Mouse (Mus musculus): ENCODE data around the gene Fam129b.

Fam129b gene

DNA sequence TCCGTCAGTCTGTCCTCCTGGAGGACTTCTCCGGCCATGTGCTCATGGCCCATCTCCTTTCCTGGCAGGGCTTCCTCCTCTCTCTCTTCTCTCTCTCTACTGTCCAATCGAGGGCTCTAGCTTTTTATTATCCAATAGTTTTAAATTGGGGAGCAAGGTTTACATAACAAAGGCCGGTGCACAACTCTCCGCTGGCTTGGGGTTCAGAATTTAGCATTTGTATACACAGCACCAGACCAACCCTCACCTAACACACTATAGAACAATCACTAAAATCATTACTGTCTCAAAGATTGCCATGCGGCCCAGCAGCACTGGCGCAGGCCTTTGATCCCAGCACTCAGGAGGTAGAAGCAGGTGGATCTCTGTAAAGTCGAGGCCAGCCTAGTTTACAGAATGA lies 15.1 kb upstream of the Fam129b start:
- no peak for DNase-seq

DNA sequence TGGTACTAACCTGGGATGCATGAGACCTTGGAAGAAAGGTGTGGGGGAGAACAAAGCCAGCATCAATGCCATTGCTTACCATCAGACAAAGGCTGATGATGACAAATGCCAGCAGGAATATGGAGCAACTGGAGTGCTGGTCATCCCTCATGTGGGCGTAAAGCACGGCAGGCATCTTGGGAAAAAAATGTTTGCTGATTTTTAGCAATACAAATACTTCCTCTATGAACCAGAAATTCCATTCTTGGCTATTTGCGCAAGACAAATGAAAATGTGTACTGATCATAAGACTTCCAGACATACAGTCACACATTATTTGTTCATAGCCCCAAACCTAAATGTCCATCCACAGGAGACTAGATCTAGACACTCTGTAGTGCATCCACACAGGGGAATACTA lies 12.6 kb upstream of the Fam129b start:
- DNase-seq = no peak

DNA sequence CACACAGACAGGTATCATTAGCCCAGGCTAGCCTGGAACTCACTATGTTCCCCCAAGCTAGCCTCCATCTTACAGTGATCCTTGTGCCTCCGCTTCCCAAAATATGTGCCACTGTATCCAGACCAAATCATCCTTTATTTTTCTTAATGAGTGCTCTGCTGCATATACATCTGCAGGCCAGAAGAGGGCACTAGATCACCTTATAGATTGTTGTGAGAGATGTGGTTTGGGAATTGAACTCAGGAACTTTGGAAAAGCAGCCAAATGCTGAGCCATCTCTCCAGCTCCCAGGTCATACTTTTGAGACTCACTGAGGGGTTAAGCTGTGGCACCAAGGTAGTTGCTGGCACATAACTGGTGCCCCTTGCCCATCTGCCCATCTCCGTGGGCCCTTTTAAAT lies 11.2 kb upstream of the Fam129b start:
- no peak for DNase-seq

DNA sequence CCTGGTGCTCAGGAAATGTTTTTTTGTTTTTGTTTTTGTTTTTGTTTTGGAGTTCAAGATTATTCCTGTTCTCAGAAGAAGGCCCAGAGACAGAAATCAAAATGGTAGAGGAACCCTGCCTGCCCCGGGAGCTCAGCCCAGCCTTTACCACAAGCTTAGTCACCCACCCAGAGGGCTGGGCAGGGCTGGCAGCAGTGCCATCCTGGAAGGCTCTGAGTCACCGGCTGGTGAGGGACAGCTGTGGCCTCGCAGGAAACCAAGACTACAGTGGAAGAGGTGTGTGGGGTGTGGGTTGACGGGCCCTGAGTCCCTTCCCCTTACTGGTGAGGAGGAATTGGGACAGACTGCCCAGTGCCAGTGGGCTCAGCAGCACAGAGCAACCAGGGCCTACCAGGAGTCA lies 8.6 kb upstream of the Fam129b start:
- DNase-seq = no peak

DNA sequence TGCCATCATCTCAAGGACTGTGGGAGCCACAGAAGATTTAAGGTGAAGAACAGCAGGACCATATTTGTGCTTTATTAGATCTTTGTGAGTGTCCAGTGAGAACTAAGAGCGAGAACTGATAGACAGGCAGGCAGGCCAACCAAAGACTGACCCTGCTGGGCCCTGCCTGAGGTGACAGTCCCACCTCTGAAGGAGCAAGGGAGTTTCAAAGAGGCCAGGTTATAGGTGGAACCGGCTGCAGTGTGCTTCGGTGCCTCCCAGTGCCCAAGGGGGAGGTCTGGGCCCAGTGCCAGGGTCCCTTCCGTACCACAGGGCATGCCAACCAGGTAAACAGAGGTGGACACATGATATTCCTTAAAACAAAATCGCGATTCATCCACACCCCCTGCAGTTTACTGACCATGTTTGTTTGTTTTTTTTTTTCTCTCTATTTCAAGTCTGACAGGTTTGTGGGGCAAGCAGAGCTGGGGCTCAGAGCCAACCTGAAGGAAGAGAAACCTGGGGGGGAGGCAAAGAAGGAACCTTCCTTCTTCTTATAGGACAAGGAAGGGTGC lies 6.1 kb upstream of the Fam129b start:
- DNase-seq = no peak

DNA sequence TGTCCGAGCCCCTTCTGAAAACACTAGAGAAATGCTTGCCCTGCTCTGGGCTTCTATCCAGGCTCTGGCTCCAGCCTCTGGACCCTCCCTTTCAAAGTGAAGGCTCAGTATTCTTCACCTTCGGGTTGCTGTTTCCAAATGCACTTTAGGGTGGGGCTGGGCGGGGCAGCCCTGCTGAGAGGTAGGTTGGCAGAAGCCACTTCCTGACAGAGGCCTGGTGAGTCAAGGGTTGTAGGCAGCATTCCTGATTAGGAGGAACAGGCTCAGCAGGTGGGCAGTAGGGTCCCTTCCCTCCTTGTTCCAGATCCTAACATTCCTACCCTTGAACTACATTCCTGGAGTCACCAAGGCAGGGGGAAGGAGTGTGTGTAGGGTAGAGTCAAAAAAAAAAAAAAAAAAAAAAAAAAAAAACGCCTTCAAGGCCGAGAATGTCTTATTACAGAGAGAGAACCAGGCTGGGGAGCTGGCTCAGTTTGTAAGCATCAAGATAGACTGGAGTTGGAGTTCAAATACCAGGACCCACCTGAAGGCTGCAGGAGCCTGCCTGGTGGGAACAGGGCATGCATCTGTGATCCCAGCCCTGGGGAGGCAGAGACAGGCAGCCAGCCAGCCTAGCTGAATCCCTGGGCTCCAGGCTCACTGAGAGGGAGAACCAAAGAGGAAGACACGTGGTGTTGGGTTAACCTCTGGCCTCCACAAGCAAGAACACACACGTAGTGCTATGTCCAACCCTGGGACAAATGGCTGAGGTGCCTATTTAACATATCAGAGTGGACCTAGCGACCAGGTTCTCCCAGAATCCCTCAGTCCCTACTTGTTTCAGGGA lies 5.4 kb upstream of the Fam129b start:
- no peak for DNase-seq

DNA sequence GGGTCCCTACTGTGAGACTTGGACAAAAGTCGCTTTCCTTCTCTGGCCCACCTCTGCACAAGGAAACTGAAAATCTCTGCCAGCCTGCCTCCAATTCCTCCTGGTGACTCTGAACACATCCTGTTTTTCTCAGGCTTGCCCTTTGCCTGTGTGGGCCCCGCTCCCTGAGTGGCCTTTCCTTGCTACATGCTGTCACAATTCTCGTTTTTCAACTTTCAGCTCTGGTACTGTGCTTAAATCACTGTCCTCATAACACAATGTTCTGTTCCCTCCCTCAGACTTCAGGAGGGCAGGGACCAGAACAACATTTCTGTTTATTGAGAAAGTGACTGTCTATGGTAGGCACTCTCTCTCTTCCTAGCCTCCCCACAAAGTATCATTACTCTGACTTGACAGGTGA lies 1.8 kb upstream of the Fam129b start:
- DNase-seq = no peak

DNA sequence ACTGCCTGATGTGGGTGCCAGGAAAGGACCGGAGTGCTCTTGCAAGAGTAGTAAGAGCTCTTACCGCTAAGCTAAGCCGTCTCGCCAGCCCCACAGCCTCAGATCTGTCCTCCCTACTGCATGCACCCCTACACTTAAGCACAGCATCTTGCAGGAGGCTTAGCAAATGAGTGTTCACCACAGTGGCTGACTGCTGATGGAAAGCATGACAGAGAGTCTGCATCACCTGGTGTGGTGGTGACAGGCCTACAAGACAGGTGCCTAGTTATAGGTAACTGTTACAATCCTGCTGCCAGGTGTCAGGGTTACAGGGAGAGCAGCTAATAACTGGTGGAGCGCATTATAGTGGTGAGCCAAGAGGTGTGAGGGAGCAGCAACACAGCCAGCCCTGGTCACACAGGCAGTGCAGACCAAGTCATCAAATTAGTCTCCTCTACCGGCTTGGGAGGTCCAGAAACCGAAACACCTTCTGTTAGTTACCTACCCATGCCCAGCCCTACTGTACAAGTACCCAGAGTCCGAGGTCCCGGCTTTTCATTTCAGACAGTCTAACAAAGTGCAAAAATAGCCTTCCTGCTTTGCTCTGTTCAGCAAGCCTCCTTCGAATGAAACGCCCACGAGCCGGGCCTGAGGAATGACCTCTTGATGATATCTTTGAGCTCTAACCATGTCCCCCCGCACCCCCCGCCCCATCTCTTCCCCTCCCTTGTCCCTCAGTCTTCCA lies 801 bp upstream of the Fam129b start:
- DNase-seq = no peak

DNA sequence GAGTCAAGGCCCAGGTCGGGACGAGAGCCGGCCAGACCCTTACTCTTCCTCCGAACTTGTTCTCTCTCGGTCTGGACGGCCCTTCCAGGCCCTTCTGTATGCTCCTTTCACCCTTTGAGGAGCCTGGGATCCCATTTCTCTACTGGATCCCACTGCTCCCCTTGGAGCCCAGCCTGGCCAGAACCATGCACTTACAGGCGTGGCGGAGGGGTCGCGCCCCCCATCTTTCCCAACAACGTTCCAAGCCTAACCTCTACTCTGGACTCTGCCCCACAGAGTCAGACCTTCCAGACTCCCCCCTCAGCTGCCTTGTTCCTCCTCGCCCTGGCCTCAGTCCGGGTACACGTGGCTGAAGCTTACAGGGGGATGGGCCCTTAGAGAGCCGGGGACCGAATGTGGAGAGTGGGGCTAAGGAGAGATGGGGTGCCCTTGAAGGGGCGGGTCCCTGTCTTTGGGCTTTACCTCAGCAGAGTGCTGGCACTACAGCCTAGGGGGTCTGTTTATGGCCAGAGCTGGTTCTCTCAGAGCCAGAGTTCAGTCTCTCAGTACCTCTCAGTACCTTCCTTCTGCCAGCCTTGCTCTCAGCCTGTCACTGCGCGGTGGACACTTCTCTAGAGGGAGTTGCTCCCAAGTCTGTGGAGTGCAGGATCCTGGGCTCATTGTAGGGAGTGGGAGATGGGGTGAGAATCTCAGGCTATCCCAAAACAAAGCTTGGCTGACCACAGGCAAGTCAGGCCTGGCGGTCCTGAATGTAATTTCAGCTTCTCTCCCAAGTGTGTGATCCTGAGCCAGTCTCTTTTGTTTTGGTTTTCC lies 782 bp downstream of the Fam129b start:
- no peak for DNase-seq

DNA sequence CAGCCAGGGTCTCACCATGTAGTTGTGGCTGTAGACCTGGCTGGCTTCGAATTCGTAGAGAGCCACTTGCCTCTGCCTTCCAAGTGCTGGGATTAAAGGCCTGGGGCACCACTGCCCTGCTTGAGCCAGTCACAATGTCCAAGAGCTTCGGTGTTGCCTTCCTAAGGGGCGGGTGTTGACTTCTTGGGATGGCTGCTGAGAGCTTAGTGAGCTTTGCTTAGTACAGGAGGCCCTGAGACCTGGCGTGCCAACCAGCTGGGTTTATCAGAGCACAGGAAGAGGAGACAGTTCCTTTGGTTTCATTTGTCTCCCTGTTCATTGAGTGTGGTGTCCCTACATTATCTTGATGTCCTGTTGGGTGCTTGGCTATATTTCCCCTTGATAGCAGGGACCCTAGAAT lies 1.4 kb downstream of the Fam129b start:
- DNase-seq = no peak

DNA sequence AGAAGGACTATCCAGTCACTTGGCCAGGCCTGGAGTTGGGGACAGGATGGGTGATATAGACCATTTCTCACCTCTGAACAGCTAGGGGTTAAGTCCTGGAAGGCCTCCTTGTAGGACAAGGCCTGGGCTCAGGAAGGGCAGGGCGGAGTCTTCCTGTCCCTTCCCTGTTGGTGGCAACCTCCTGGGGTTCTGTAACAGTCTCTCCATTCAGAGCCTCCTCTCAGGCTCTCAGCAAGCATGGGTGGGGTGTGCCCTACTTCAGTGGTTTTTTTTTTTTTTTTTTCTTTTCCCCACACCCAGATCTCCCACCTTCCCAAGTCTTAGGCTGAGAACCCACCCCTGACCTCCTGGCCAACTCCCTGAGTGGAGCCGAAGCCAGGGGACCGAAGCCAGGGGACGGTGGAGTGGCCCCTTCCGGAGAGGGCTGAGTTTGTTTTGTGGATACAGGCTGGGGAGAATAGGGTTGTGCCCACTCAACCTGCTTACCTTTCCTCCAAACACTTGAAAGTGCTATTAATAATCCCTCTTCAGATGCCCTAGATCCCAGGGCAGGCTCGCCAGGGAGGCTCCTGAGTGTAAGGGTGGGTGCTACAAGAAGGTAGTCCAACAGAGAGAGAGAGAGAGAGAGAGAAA lies 2.0 kb downstream of the Fam129b start:
- no peak for DNase-seq

DNA sequence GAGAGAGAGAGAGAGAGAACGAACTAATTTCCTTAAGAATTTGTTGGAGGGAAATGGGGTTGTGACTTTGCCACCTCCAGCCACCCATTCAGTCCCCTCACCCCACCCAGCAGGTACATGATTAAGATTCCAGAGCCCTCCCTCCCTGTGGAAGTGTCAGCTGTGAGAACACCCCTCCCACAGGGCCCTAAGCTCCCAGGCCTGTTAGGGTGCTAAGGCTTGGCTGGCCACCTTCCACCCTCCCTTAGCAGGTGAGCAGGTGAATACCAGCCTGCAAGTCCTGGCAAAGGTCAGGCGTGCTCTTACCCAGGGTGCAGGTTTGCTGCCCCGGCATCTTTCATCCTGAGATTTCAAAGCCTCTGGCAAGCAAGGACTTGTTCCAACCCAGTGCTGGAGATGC lies 2.5 kb downstream of the Fam129b start:
- peak; percentile 75 for DNase-seq

DNA sequence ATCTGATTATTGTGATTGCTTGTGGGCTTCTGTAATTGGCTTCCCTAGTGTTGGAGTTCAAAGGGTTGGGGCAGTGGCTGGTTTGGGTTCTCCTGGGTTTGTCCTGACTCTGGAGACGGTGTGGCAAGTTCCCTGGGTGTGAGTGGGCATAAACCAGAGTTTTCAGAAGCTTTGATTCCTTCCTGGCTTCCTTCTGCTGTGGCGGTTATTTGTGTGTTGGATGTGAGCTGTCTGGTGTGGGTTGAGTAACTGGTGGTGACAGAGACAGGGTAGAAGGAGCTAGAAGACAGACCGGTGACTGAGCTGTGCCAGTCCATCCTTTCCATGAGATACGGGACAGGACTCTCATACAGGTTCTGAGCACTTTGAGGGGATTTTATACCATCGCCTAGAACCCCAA lies 3.7 kb downstream of the Fam129b start:
- DNase-seq = no peak

DNA sequence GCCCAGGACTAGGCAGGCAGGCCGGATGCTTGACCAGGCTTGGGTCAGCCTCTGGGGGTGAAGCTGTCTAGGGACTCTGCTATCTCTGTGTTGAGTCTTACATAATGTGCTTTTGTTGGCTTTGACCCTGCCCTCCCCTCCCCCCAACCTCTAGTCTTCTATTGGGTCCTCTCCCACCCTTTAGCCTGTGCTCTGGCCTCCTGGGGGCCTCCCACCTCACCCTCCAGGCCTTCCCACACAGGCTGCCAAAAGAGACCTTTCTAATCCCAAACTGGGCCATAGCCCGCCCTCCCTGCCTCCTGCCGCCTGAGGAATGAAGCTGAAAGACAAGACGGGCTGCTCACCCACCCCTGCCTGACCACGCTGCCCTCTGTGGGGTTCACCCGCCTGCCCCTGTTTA lies 5.1 kb downstream of the Fam129b start:
- no peak for DNase-seq

DNA sequence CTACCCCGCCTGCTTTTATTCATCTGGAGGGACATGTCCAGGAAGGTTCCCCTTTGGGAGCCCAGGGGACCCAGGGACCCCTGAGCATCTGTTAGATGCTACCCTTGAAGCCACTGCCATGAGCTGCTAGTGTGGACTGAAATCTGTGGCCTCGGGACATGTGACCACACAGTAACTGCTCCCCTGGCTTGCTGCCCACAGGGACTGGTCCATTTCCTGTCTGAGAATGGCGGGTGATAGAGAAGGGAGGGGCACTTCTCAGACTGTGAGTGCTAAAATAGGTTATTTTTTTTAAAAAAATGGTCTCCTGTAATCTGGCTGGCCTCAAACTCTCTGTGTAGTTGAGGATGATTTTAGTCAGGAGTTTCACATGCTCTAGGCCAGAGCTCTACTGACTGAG lies 5.8 kb downstream of the Fam129b start:
- peak; percentile 81 for DNase-seq

DNA sequence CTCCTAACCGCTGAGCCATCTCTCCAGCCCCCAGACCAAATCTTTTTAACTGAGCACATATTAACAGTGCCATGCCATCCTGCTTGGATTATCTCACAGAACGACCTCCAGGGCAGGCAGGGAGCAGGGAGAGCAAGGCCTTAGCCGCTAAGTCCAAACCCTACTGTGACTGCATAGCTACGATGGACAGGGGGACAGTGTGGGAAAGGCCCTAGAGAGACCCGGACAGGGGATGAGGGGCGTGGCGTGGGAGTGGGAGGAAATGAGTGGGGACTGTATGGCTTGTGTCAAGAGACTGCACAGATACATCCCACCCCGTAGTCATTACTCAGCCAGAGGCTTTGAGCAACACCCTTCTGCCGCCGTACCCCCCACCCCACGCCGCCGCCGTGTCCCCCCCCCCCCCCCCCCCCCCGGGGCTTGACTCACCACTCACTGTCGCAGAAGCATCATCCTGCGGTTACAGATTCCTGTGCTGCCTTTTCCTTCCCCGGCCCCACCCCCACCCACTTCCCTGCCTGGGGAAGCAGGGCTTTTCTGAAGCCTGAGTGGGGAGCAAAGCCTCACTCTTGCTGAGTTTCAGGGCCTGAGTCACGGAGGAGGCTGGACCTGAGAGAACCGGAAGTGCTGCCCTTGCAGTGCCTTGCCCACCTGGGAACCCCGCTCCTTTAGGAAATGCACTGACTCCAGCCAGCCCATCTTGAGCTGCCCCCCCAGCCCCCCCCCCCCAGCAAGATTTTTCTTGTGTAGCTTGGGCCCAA lies 6.5 kb downstream of the Fam129b start:
- no peak for DNase-seq

DNA sequence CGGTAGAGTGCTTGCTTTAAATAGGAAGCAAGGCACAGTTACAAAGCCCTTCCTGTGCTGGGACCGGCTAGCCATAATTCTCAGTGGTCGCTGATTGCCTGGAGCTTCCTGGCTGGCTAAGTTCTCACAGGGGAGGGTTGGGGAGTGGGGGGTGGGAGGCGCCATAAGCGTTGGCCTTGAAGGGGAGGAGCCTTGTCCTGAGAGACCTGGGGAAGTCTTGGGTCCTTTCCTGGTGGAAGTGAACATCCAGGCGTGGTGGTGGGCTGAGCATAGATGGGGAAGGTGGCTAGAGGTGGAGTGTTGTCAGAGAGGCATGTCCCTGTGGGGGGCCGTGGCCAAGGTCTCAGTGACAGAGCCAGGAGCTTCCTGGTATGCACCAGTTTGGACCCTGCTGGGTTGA lies 8.8 kb downstream of the Fam129b start:
- DNase-seq = no peak

DNA sequence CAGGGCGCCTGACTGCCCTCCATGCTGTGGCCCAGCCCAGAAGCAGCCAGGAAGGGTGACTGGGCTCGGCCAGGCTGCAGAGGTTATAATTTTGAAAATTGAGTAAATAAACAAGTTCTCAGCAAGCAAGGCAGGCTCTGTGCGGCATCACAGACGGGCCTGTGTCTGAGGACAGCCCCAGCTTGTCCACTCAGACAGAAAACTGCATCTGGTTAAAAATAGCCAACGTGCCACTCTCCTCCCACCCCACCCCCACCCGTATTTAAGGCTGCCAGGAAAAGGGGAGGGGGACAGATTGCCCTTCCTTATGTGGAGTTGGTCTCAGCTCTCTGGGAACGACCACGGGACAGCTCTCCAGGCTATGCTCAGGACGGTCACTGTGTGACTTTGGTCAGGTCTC lies 12.1 kb downstream of the Fam129b start:
- DNase-seq = no peak

DNA sequence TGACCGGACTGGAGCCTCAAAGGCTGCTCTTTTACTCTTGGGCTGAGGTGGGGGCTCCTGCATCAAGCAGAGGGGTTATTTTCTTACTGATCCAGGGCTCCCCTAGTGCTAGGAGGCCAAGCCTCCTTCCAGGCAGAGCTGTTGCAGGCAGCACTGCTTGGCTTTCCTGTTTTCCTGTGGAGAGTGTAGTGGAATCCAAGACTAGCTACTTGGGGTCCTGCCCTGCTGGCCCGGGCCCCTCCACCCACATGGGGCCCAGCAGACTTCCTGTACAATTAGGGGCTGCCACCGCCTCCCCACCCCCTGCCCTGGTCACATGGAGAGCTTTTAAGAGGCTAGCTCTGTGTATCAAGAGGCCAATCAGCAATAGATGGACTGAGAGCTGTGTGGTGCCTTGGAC lies 12.6 kb downstream of the Fam129b start:
- no peak for DNase-seq

DNA sequence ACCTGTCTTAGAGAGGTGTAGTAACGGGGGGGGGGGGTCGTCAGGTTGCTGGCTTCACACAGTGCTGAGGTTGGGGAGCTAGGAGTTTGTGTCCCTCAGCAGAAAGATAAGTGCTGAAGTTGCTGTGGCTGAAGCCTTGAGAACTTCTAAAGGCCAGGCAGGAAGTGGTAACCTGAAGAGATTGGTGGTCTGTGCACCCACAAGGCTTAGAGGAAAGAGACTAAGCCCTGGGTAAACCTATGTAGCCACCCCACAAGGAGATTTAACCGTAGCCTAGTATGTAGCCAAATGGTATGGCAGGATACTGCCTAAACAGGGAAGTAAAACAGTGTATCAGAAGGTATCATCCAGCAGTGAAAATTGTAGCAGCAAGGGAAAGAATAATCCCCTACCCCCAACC lies 14.4 kb downstream of the Fam129b start:
- no peak for DNase-seq

DNA sequence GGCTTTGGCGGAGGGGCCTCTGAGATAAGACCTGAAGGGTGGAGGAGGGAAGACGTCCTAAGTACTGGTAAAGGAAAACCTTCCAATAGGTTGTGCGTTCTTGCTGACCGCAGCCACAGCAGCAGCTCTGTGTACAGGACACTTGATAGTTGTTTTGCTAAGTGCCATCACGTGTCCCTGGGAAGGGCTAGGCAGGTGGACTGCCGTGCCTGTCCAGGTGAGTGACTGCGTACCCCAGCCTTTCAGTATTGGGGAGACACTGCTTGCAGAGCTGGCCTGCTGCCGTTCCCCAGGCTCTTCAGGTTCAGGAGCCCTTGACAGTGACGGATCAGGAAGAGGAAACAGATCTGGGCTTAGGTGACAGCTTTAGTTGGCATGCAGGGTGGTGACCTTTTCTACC lies 15.4 kb downstream of the Fam129b start:
- DNase-seq = no peak

DNA sequence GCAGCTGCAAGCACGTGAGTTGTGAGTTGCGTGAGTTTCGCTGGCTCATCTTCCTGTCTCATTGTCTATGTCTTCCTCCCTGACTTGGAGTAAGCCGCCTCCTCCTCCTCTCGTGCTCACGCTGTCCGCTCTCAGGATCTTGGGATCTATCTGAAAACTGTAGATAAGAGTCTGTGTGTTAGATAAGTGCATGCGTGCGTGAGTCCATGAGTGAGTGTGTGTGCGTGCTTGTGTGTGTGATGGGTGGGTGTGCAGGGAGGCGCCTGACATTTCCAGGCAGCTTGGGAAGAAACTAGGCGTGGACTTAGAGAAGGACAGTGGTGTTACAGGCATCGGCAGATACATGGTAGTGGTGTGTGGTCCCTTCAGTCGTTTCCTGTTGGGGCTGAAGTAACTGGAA lies 16.6 kb downstream of the Fam129b start:
- no peak for DNase-seq
